Mouse (Mus musculus): Measurements from ENCODE around the gene Olfr1336.

GRCm38 (mm10) chr7:6455868-6456267 lies at the start of gene Olfr1336:
- TF ChIP-seq POLR2A (IDR thresholded peaks at IDR 0.05; ENCODE audit: control insufficient read depth, low read depth, low read length) (no peak), CTCF (IDR thresholded peaks at IDR 0.05; ENCODE audit: control insufficient read depth, insufficient read depth, insufficient replicate concordance, low read depth, low read length) (no peak)

Measured in testis, adult 2 months (tissue).